Mouse (Mus musculus) intestine, embryonic 14.5 days (tissue): Measurements from ENCODE around the gene 4930503B20Rik. TPM values are rescaled to one million over a fixed set of nuclear protein-coding genes. Genes with fewer than 3 reads are reported as not detected.

Experiments used
- ATAC-seq: fragments of 200-750 bp; cut with Nextera tagmentation; replicated peaks from 2 replicates; pipeline ENCODE4 v1.8.0; 2017; ENCODE audit warnings: low read depth, moderate number of reproducible peaks, moderate TSS enrichment, moderate library complexity; ENCODE audit not compliant: low FRiP score, low TSS enrichment
- DNase-seq: peaks from one replicate; pipeline ENCODE4 v3.0.0-alpha.2; 2018; ENCODE audit warnings: low spot score
- H3K27ac ChIP-seq: fragments of 300-500 bp; sonication (generic); 2 replicates; pipeline ENCODE4 v1.5.1; 2014; ENCODE audit warnings: low read depth, mild to moderate bottlenecking, control low read depth
- H3K27me3 ChIP-seq: fragments of 300-500 bp; sonication (generic); replicated peaks from 2 replicates; pipeline ENCODE4 v1.6.1; 2014; ENCODE audit warnings: low read length, control low read depth; ENCODE audit not compliant: control insufficient read depth, insufficient read depth
- H3K36me3 ChIP-seq: fragments of 300-500 bp; sonication (generic); 2 replicates; pipeline ENCODE4 v1.6.1; 2014; ENCODE audit warnings: low read length, control low read depth; ENCODE audit not compliant: control insufficient read depth, insufficient read depth
- H3K4me1 ChIP-seq: fragments of 300-500 bp; sonication (generic); replicated peaks from 2 replicates; pipeline ENCODE4 v1.6.1; 2014; ENCODE audit warnings: low read length, control low read depth, mixed read lengths; ENCODE audit not compliant: control insufficient read depth, insufficient read depth
- H3K4me2 ChIP-seq: fragments of 300-500 bp; sonication (generic); 2 replicates; pipeline ENCODE4 v1.6.1; 2014; ENCODE audit warnings: low read length
- H3K4me3 ChIP-seq: fragments of 300-500 bp; sonication (generic); 2 replicates; pipeline ENCODE4 v1.5.1; 2014; ENCODE audit warnings: low read depth, low read length, control low read depth, mixed read lengths
- H3K9ac ChIP-seq: fragments of 300-500 bp; sonication (generic); 2 replicates; pipeline ENCODE4 v1.6.1; 2014; ENCODE audit warnings: mild to moderate bottlenecking, low read length
- H3K9me3 ChIP-seq: fragments of 300-500 bp; sonication (generic); 2 replicates; pipeline ENCODE4 v1.6.1; 2016; ENCODE audit warnings: low read length, control low read depth; ENCODE audit not compliant: control insufficient read depth
- WGBS: fragments of 180-500 bp; shearing (Covaris S2); extraction: QIAGEN DNeasy Blood & Tissue Kit; methylation state at CpG from one replicate; pipeline ENCODE4 v1.1.7; 2014; 5-methylcytosine and 5-hydroxymethylcytosine counted together
- polyA plus RNA-seq: library from polyadenylated mRNA; unstranded; fragments of >200 nt; fragmentation: Nextera tagmentation; extraction: Ambion mirVana; gene quantifications from 2 replicates; pipeline ENCODE4 v1.2.1, GENCODE M21; 2014

The 4930503B20Rik gene
- polyA plus RNA-seq, 1 experiment from 2014 or later, result not detected

GRCm38 (mm10) chr3:146659321-146659720 lies 8.2 kb upstream of the 4930503B20Rik start:
- no peak overlapping the region for H3K27ac ChIP-seq
- DNase-seq (no peak), ATAC-seq (no peak)
- 94% methylated on average over 5 of the region's 5 CpGs for WGBS
- H3K4me2 ChIP-seq, result no peak overlapping the region
- no peaks in the 10 kb centered on the region for H3K27me3 ChIP-seq
- no peaks in the 10 kb centered on the region for H3K9me3 ChIP-seq
- H3K36me3 ChIP-seq, result no peaks in the 10 kb centered on the region
- H3K9ac ChIP-seq, result no peak overlapping the region
- no peaks in the 10 kb centered on the region for H3K4me1 ChIP-seq
- no peak overlapping the region for H3K4me3 ChIP-seq

- no peaks in the 10 kb centered on the region for H3K9me3 ChIP-seq
- H3K9ac ChIP-seq, result no peak overlapping the region
- no peaks in the 10 kb centered on the region for H3K4me1 ChIP-seq
- 95% methylated on average over 1 of the region's 1 CpGs for WGBS
- no peak overlapping the region for H3K27ac ChIP-seq
- H3K27me3 ChIP-seq, result no peaks in the 10 kb centered on the region
- DNase-seq (no peak), ATAC-seq (no peak)
- H3K4me2 ChIP-seq, result no peak overlapping the region
- no peak overlapping the region for H3K4me3 ChIP-seq
- no peaks in the 10 kb centered on the region for H3K36me3 ChIP-seq
These were observed 7.0 kb upstream of the 4930503B20Rik start for GRCm38 (mm10) chr3:146658061-146658639.

GRCm38 (mm10) chr3:146657433-146657832 lies 6.3 kb upstream of the 4930503B20Rik start:
- H3K4me3 ChIP-seq, result no peak overlapping the region
- WGBS, result 87% methylated on average over 5 of the region's 5 CpGs
- no peaks in the 10 kb centered on the region for H3K9me3 ChIP-seq
- no peaks in the 10 kb centered on the region for H3K27me3 ChIP-seq
- DNase-seq (no peak), ATAC-seq (no peak)
- no peaks in the 10 kb centered on the region for H3K36me3 ChIP-seq
- H3K27ac ChIP-seq, result no peak overlapping the region
- no peak overlapping the region for H3K9ac ChIP-seq
- H3K4me2 ChIP-seq, result no peak overlapping the region
- H3K4me1 ChIP-seq, result no peaks in the 10 kb centered on the region

GRCm38 (mm10) chr3:146655111-146655577 lies 4.0 kb upstream of the 4930503B20Rik start:
- H3K4me3 ChIP-seq, result no peak overlapping the region
- no peaks in the 10 kb centered on the region for H3K9me3 ChIP-seq
- no peaks in the 10 kb centered on the region for H3K4me1 ChIP-seq
- no peak overlapping the region for H3K27ac ChIP-seq
- ATAC-seq (no peak), DNase-seq (no peak)
- H3K9ac ChIP-seq, result no peak overlapping the region
- no peaks in the 10 kb centered on the region for H3K27me3 ChIP-seq
- 58% methylated on average over 2 of the region's 2 CpGs for WGBS
- H3K4me2 ChIP-seq, result no peak overlapping the region
- no peaks in the 10 kb centered on the region for H3K36me3 ChIP-seq

GRCm38 (mm10) chr3:146653692-146654091 lies 2.6 kb upstream of the 4930503B20Rik start:
- DNase-seq, result no peak
- no peaks in the 10 kb centered on the region for H3K4me1 ChIP-seq
- no peaks in the 10 kb centered on the region for H3K9me3 ChIP-seq
- no peak overlapping the region for H3K9ac ChIP-seq
- H3K27me3 ChIP-seq, result no peaks in the 10 kb centered on the region
- 51% methylated on average over 6 of the region's 6 CpGs for WGBS
- no peaks in the 10 kb centered on the region for H3K36me3 ChIP-seq
- H3K4me3 ChIP-seq, result no peak overlapping the region
- ATAC-seq, result peak; percentile 47; the same call in 1 of the 2 replicates
- no peak overlapping the region for H3K27ac ChIP-seq
- no peak overlapping the region for H3K4me2 ChIP-seq

- 91% methylated on average over 5 of the region's 5 CpGs for WGBS
- H3K9me3 ChIP-seq, result no peaks in the 10 kb centered on the region
- DNase-seq, result no peak
- H3K27me3 ChIP-seq, result no peaks in the 10 kb centered on the region
- no peak overlapping the region for H3K4me3 ChIP-seq
- H3K36me3 ChIP-seq, result no peaks in the 10 kb centered on the region
- H3K27ac ChIP-seq, result no peak overlapping the region
- H3K9ac ChIP-seq, result no peak overlapping the region
- ATAC-seq, result no peak
- H3K4me1 ChIP-seq, result no peaks in the 10 kb centered on the region
- H3K4me2 ChIP-seq, result no peak overlapping the region
These were observed 1.3 kb upstream of the 4930503B20Rik start for GRCm38 (mm10) chr3:146652431-146652830.

- H3K4me2 ChIP-seq, result no peak overlapping the region
- ATAC-seq, result no peak
- no peaks in the 10 kb centered on the region for H3K27me3 ChIP-seq
- H3K36me3 ChIP-seq, result no peaks in the 10 kb centered on the region
- no peak overlapping the region for H3K27ac ChIP-seq
- no peak for DNase-seq
- WGBS, result 83% methylated on average over 10 of the region's 10 CpGs
- H3K9ac ChIP-seq, result no peak overlapping the region
- no peak overlapping the region for H3K4me3 ChIP-seq
- no peaks in the 10 kb centered on the region for H3K4me1 ChIP-seq
- H3K9me3 ChIP-seq, result no peaks in the 10 kb centered on the region
These were observed 401 bp downstream of the 4930503B20Rik start for GRCm38 (mm10) chr3:146650716-146651115.

- H3K27ac ChIP-seq, result no peak overlapping the region
- H3K27me3 ChIP-seq, result no peaks in the 10 kb centered on the region
- no peaks in the 10 kb centered on the region for H3K9me3 ChIP-seq
- WGBS, result 74% methylated on average over 10 of the region's 10 CpGs
- ATAC-seq, result no peak
- no peak overlapping the region for H3K4me2 ChIP-seq
- no peak overlapping the region for H3K9ac ChIP-seq
- H3K4me1 ChIP-seq, result no peaks in the 10 kb centered on the region
- H3K4me3 ChIP-seq, result no peak overlapping the region
- H3K36me3 ChIP-seq, result no peaks in the 10 kb centered on the region
- no peak for DNase-seq
These were observed 1.7 kb downstream of the 4930503B20Rik start for GRCm38 (mm10) chr3:146649311-146649894.
